Comparison of ENCODE assay signal across 8 mouse cellular contexts in genomic region chr10:60148087-60148486, GRCm38 (mm10). TPM values are rescaled to one million over a fixed set of nuclear protein-coding genes. Genes with fewer than 3 reads are reported as not detected.
DNase-seq lines count a peak whose midpoint lies in the region; ATAC-seq and TF ChIP-seq lines count a peak whose summit lies in the region.

No protein-coding gene starts in this region.

- 4% methylated on average over 5 of the region's 5 CpGs for WGBS in embryonic facial prominence, embryonic 10.5 days
- 3% methylated on average over 5 of the region's 5 CpGs for WGBS in kidney, embryonic 14.5 days
- 7% methylated on average over 5 of the region's 5 CpGs for WGBS in liver, postnatal 0 days (ENCODE audit: insufficient replicate concordance)

- H3K27ac ChIP-seq in embryonic facial prominence, embryonic 10.5 days (replicated peaks): no peak overlapping the region
- H3K27ac ChIP-seq in kidney, embryonic 14.5 days (ENCODE audit: low read depth, low read length): no peak overlapping the region
- no peak overlapping the region for H3K27ac ChIP-seq in liver, postnatal 0 days (ENCODE audit: low read depth)

- peak; percentile 68 to 75 for DNase-seq in CD8-positive naive resting alpha-beta T cell, adult 2 months (ENCODE audit: low read depth in 2 of 2, low spot score in 2 of 2)
- DNase-seq in adrenal gland, postnatal 36 days: peak; percentile 85 to 86
- DNase-seq in embryonic facial prominence, embryonic 10.5 days (ENCODE audit: low spot score): peak; percentile 85
- peak; percentile 75 for DNase-seq in heart, adult 8-10 months (ENCODE audit: low spot score)
- DNase-seq in liver, postnatal 0 days: peak; percentile 83
- peak; percentile 52 to 60 for DNase-seq in thymus, adult 18-20 months

- no peak for TF ChIP-seq EP300 in liver, postnatal 0 days (IDR thresholded peaks at IDR 0.05; ENCODE audit: low read depth)

- H3K27me3 ChIP-seq in embryonic facial prominence, embryonic 10.5 days (replicated peaks; ENCODE audit: low read depth, poor library complexity, severe bottlenecking): no peaks in the 10 kb centered on the region
- no peaks in the 10 kb centered on the region for H3K27me3 ChIP-seq in kidney, embryonic 14.5 days (ENCODE audit: control insufficient read depth, insufficient read depth, low read length)
- no peaks in the 10 kb centered on the region for H3K27me3 ChIP-seq in liver, postnatal 0 days (ENCODE audit: insufficient read depth, low read length)

- no peak overlapping the region for H3K4me3 ChIP-seq in embryonic facial prominence, embryonic 10.5 days
- H3K4me3 ChIP-seq in kidney, embryonic 14.5 days (ENCODE audit: low read length): no peak overlapping the region
- H3K4me3 ChIP-seq in liver, postnatal 0 days (ENCODE audit: low read depth, low read length): no peak overlapping the region

- peak; percentile 67 for ATAC-seq in kidney, embryonic 14.5 days (ENCODE audit: low FRiP score, low TSS enrichment)
- ATAC-seq in liver, postnatal 0 days: peak; percentile 63
- ATAC-seq in neutrophil, adult 5-6 weeks (ENCODE audit: extremely low read depth, insufficient number of reproducible peaks, low FRiP score, poor library complexity, severe bottlenecking): peak; percentile 86

- H3K9me3 ChIP-seq in embryonic facial prominence, embryonic 10.5 days: no peaks in the 10 kb centered on the region
- no peaks in the 10 kb centered on the region for H3K9me3 ChIP-seq in kidney, embryonic 14.5 days (ENCODE audit: control insufficient read depth, low read length)
- no peaks in the 10 kb centered on the region for H3K9me3 ChIP-seq in liver, postnatal 0 days (ENCODE audit: low read length)

- H3K4me1 ChIP-seq in embryonic facial prominence, embryonic 10.5 days: peaks cover 12% of the 10 kb centered on the region
- no peaks in the 10 kb centered on the region for H3K4me1 ChIP-seq in kidney, embryonic 14.5 days (ENCODE audit: control insufficient read depth, insufficient read depth, low read length)
- no peaks in the 10 kb centered on the region for H3K4me1 ChIP-seq in liver, postnatal 0 days (ENCODE audit: insufficient read depth)

- peak; percentile 93 for TF ChIP-seq CTCF in liver, postnatal 0 days (IDR thresholded peaks at IDR 0.05; ENCODE audit: low read depth)

- H3K36me3 ChIP-seq in embryonic facial prominence, embryonic 10.5 days (replicated peaks): no peaks in the 10 kb centered on the region
- H3K36me3 ChIP-seq in kidney, embryonic 14.5 days (ENCODE audit: control insufficient read depth, insufficient read depth, low read length): no peaks in the 10 kb centered on the region
- H3K36me3 ChIP-seq in liver, postnatal 0 days (replicated peaks; ENCODE audit: insufficient read depth, low read length): no peaks in the 10 kb centered on the region

- H3K4me2 ChIP-seq in kidney, embryonic 14.5 days (replicated peaks; ENCODE audit: low read depth, low read length): no peak overlapping the region
- H3K4me2 ChIP-seq in liver, postnatal 0 days (ENCODE audit: low read depth, low read length): no peak overlapping the region

- H3K9ac ChIP-seq in kidney, embryonic 14.5 days (ENCODE audit: low read depth, low read length): no peak overlapping the region
- H3K9ac ChIP-seq in liver, postnatal 0 days (replicated peaks): no peak overlapping the region

RNA-seq across cellular contexts. Expression of gene Spock2, which starts 42.1 kb away (rescaled TPM):
- total RNA-seq in adrenal gland, postnatal 36 days (2021): 10 to 100 TPM; 29.0 to 34.4 TPM
- 8.6 and 8.9 TPM in 2 replicates for polyA plus RNA-seq in embryonic facial prominence, embryonic 10.5 days (2016; fragmentation: Nextera tagmentation; extraction: Ambion mirVana)
- 10 to 100 TPM; 12.2 to 24.8 (median 14.4) TPM for total RNA-seq in heart, adult 8-10 months (2022)
- polyA plus RNA-seq in kidney, embryonic 14.5 days (2014; fragmentation: Nextera tagmentation; extraction: Ambion mirVana): 35.7 and 51.3 TPM in 2 replicates
- 0.09 and 0.11 TPM in 2 replicates for polyA plus RNA-seq in liver, postnatal 0 days (2015; fragmentation: Nextera tagmentation; extraction: Ambion mirVana)
- 0.23 and 0.37 TPM in 2 replicates for total RNA-seq in neutrophil, adult 5-6 weeks (2017)
